Mouse (Mus musculus) stomach, postnatal 0 days (tissue): ENCODE measurements around the gene Gm16485.

Experiments used
- CTCF ChIP-seq: IDR thresholded peaks from 2 replicates; pipeline ENCODE4 v1.5.1; 2016; ENCODE audit warnings: antibody characterized with exemption, low read depth, mild to moderate bottlenecking, moderate library complexity
- EP300 ChIP-seq: optimal IDR thresholded peaks from 2 replicates; pipeline ENCODE3; 2016; ENCODE audit warnings: antibody characterized with exemption

GRCm38 (mm10) chr9:8927561-8927960 lies 44.0 kb upstream of the Gm16485 start:
- TF ChIP-seq EP300 (no peak), CTCF (no peak)
